Mouse (Mus musculus) forelimb bud, embryonic 11.5 days (tissue): Measurements from ENCODE around the gene Pmepa1.
A peak's percentile ranks its signal among the peaks of the same experiment; 100 is the strongest.

Experiments
- DNase-seq: peaks from one replicate; pipeline ENCODE4 v3.0.0-alpha.2; 2012; ENCODE audit warnings: low read depth, low spot score

Pmepa1 gene

GRCm38 (mm10) chr2:173253761-173254662, 22.3 kb downstream of the Pmepa1 start:
- DNase-seq: peak; percentile 72

GRCm38 (mm10) chr2:173251675-173252074, 24.7 kb downstream of the Pmepa1 start:
- no peak for DNase-seq

- no peak for DNase-seq
These were observed 25.2 kb downstream of the Pmepa1 start for GRCm38 (mm10) chr2:173251133-173251532.

- no peak for DNase-seq
These were observed 25.9 kb downstream of the Pmepa1 start for GRCm38 (mm10) chr2:173250411-173250810.

GRCm38 (mm10) chr2:173249965-173250364, 26.4 kb downstream of the Pmepa1 start:
- DNase-seq: no peak

GRCm38 (mm10) chr2:173249386-173249785, 26.9 kb downstream of the Pmepa1 start:
- no peak for DNase-seq

- DNase-seq: no peak
These were observed 27.5 kb downstream of the Pmepa1 start for GRCm38 (mm10) chr2:173248822-173249221.

GRCm38 (mm10) chr2:173247911-173248310, 28.4 kb downstream of the Pmepa1 start:
- DNase-seq: no peak

GRCm38 (mm10) chr2:173247197-173247596, 29.1 kb downstream of the Pmepa1 start:
- DNase-seq: no peak

- DNase-seq: no peak
These were observed 29.6 kb downstream of the Pmepa1 start for GRCm38 (mm10) chr2:173246688-173247087.

- DNase-seq: no peak
These were observed 31.1 kb downstream of the Pmepa1 start for GRCm38 (mm10) chr2:173245258-173245657.

- DNase-seq: no peak
These were observed 32.2 kb downstream of the Pmepa1 start for GRCm38 (mm10) chr2:173244108-173244507.

GRCm38 (mm10) chr2:173243616-173244015, 32.7 kb downstream of the Pmepa1 start:
- DNase-seq: no peak

- DNase-seq: no peak
These were observed 33.5 kb downstream of the Pmepa1 start for GRCm38 (mm10) chr2:173242874-173243273.

GRCm38 (mm10) chr2:173240738-173241137, 35.6 kb downstream of the Pmepa1 start:
- DNase-seq: no peak

GRCm38 (mm10) chr2:173238522-173238921, 37.8 kb downstream of the Pmepa1 start:
- no peak for DNase-seq

- no peak for DNase-seq
These were observed 40.6 kb downstream of the Pmepa1 start for GRCm38 (mm10) chr2:173235435-173236332.

- no peak for DNase-seq
These were observed 43.6 kb downstream of the Pmepa1 start for GRCm38 (mm10) chr2:173232766-173233099.

GRCm38 (mm10) chr2:173232065-173232765, 44.1 kb downstream of the Pmepa1 start:
- DNase-seq: no peak

- peak; percentile 92 for DNase-seq
These were observed 46.6 kb downstream of the Pmepa1 start for GRCm38 (mm10) chr2:173229578-173230224.

- DNase-seq: no peak
These were observed 47.8 kb downstream of the Pmepa1 start for GRCm38 (mm10) chr2:173228567-173228966.
